Mouse (Mus musculus): ENCODE data around the gene Metrnl.
A peak's percentile ranks its signal among the peaks of the same experiment; 100 is the strongest.

- peak; percentile 76 for TF ChIP-seq CTCF (IDR thresholded peaks at IDR 0.05; ENCODE audit: low read depth)
- TF ChIP-seq EP300 (IDR thresholded peaks at IDR 0.05; ENCODE audit: low read depth), result no peak
Measured at GRCm38 (mm10) chr11:121652547-121653305, 48.6 kb upstream of the Metrnl start.

Measured in liver, postnatal 0 days (tissue).